Mouse (Mus musculus): ENCODE results near the gene Mcrip1.

- TF ChIP-seq EP300 (IDR thresholded peaks at IDR 0.05; ENCODE audit: low read depth) (no peak), CTCF (IDR thresholded peaks at IDR 0.05; ENCODE audit: low read depth) (no peak)
Measured at GRCm38 (mm10) chr11:120505661-120506060, 43.9 kb downstream of the Mcrip1 start.

Data from liver, embryonic 14.5 days (tissue).